Mouse (Mus musculus) erythroblast, embryonic 14.5 days (primary cell): ENCODE results near the gene Fam98c.

Experiments used
- GATA1 ChIP-seq: IDR thresholded peaks from 2 replicates; pipeline ENCODE4 v1.6.1; 2012; ENCODE audit warnings: low read length, inconsistent platforms, mixed read lengths
- TAL1 ChIP-seq: IDR thresholded peaks from 3 replicates; pipeline ENCODE4 v1.6.1; 2012; ENCODE audit warnings: low read length, inconsistent platforms, mixed read lengths

- TF ChIP-seq GATA1, result no peak
- TF ChIP-seq TAL1, result no peak
Measured at GRCm38 (mm10) chr7:29180077-29180853, 24.2 kb upstream of the Fam98c start, which contains the start of gene Psmd8.
